Mouse (Mus musculus): ENCODE results near the gene Dapp1. TPM values are rescaled to one million over a fixed set of nuclear protein-coding genes. Genes with fewer than 3 reads are reported as not detected.
"Not testable (repeated sequence)": the region's sequence is repeated elsewhere in the genome, so short reads cannot be mapped to it uniquely, and the experiment has no call there.

The Dapp1 gene
- polyA plus RNA-seq, 1 experiment from 2014 or later, result 14.8 TPM

GRCm38 (mm10) chr3:137954256-137954916 is 27.0 kb downstream of the Dapp1 start:
- Histone ChIP-seq H3K9me3 (replicated peaks) (no peaks in the 10 kb centered on the region), H3K4me2 (no peak overlapping the region), H3K27ac (ENCODE audit: poor library complexity, severe bottlenecking) (no peak overlapping the region), H3K27me3 (replicated peaks) (no peaks in the 10 kb centered on the region), H3K4me3 (no peak overlapping the region), H3K36me3 (peaks cover 3% of the 10 kb centered on the region; the same call in 1 of the 2 replicates), H3K9ac (no peak overlapping the region), H3K4me1 (replicated peaks) (peaks cover 47% of the 10 kb centered on the region)
- ATAC-seq (ENCODE audit: insufficient number of reproducible peaks, low FRiP score), result no peak
- WGBS, result 55% methylated on average over 23 of the region's 23 CpGs

- Histone ChIP-seq H3K27me3 (replicated peaks) (no peaks in the 10 kb centered on the region), H3K27ac (ENCODE audit: poor library complexity, severe bottlenecking) (peak overlapping the region; percentile 78), H3K36me3 (peaks cover 11% of the 10 kb centered on the region), H3K9me3 (replicated peaks) (no peaks in the 10 kb centered on the region), H3K4me3 (no peak overlapping the region), H3K9ac (no peak overlapping the region; the same call in 1 of the 2 replicates), H3K4me2 (peak overlapping the region; percentile 37), H3K4me1 (replicated peaks) (peaks cover 54% of the 10 kb centered on the region)
- WGBS, result 35% methylated on average over 14 of the region's 14 CpGs
- ATAC-seq (ENCODE audit: insufficient number of reproducible peaks, low FRiP score), result peak; percentile 70
These were observed 28.1 kb downstream of the Dapp1 start for GRCm38 (mm10) chr3:137952914-137953880.

GRCm38 (mm10) chr3:137952225-137952913 is 29.0 kb downstream of the Dapp1 start:
- ATAC-seq (ENCODE audit: insufficient number of reproducible peaks, low FRiP score), result peak; percentile 61; the same call in 1 of the 2 replicates
- Histone ChIP-seq H3K4me2 (peak overlapping the region; percentile 37), H3K27ac (ENCODE audit: poor library complexity, severe bottlenecking) (peak overlapping the region; percentile 78), H3K9ac (peak overlapping the region; percentile 47), H3K4me3 (no peak overlapping the region), H3K36me3 (peaks cover 11% of the 10 kb centered on the region), H3K4me1 (replicated peaks) (peaks cover 50% of the 10 kb centered on the region), H3K9me3 (replicated peaks) (no peaks in the 10 kb centered on the region), H3K27me3 (replicated peaks) (no peaks in the 10 kb centered on the region)
- WGBS, result 48% methylated on average over 4 of the region's 4 CpGs

GRCm38 (mm10) chr3:137951819-137952218 is 29.5 kb downstream of the Dapp1 start:
- peaks cover 11% of the 10 kb centered on the region for H3K36me3 ChIP-seq
- no peak overlapping the region for H3K4me3 ChIP-seq
- H3K27ac ChIP-seq (ENCODE audit: poor library complexity, severe bottlenecking), result peak overlapping the region; percentile 72
- 12% methylated on average over 7 of the region's 7 CpGs for WGBS
- no peak overlapping the region for H3K4me2 ChIP-seq
- H3K9ac ChIP-seq, result peak overlapping the region; percentile 47; the same call in 1 of the 2 replicates
- H3K4me1 ChIP-seq (replicated peaks), result peaks cover 49% of the 10 kb centered on the region
- H3K27me3 ChIP-seq (replicated peaks), result no peaks in the 10 kb centered on the region
- H3K9me3 ChIP-seq (replicated peaks), result no peaks in the 10 kb centered on the region
- 0 out of 2 replicates have a peak, but pooled peaks have one; percentile 10 for ATAC-seq (ENCODE audit: insufficient number of reproducible peaks, low FRiP score)

- not testable (repeated sequence) for H3K27ac ChIP-seq (ENCODE audit: poor library complexity, severe bottlenecking); ATAC-seq (ENCODE audit: insufficient number of reproducible peaks, low FRiP score)
- 92% methylated on average over 3 of the region's 3 CpGs for WGBS
These were observed 30.0 kb downstream of the Dapp1 start for GRCm38 (mm10) chr3:137951302-137951701.

GRCm38 (mm10) chr3:137950191-137950885 is 31.0 kb downstream of the Dapp1 start:
- ATAC-seq (ENCODE audit: insufficient number of reproducible peaks, low FRiP score), result no peak
- Histone ChIP-seq H3K4me3 (no peak overlapping the region), H3K9ac (no peak overlapping the region), H3K9me3 (replicated peaks) (no peaks in the 10 kb centered on the region), H3K4me2 (no peak overlapping the region), H3K4me1 (replicated peaks) (peaks cover 41% of the 10 kb centered on the region), H3K27me3 (replicated peaks) (no peaks in the 10 kb centered on the region), H3K27ac (ENCODE audit: poor library complexity, severe bottlenecking) (no peak overlapping the region), H3K36me3 (peaks cover 14% of the 10 kb centered on the region)
- WGBS, result 75% methylated on average over 10 of the region's 10 CpGs

More at GRCm38 (mm10) chr3:137951302-137951701, 30.0 kb downstream of the Dapp1 start:
- H3K9me3 ChIP-seq (replicated peaks); H3K27me3 ChIP-seq (replicated peaks); H3K9ac ChIP-seq; H3K4me2 ChIP-seq; H3K4me3 ChIP-seq: not testable (repeated sequence)
- peaks cover 49% of the 10 kb centered on the region for H3K4me1 ChIP-seq (replicated peaks)
- peaks cover 11% of the 10 kb centered on the region for H3K36me3 ChIP-seq

GRCm38 (mm10) chr3:137947525-137947924 is 33.8 kb downstream of the Dapp1 start:
- H3K9me3 ChIP-seq (replicated peaks), result no peaks in the 10 kb centered on the region
- H3K27ac ChIP-seq (ENCODE audit: poor library complexity, severe bottlenecking), result no peak overlapping the region
- H3K9ac ChIP-seq, result no peak overlapping the region
- WGBS, result 73% methylated on average over 4 of the region's 4 CpGs
- no peak for ATAC-seq (ENCODE audit: insufficient number of reproducible peaks, low FRiP score)
- H3K4me2 ChIP-seq, result no peak overlapping the region
- H3K4me1 ChIP-seq (replicated peaks), result peaks cover 25% of the 10 kb centered on the region
- H3K36me3 ChIP-seq, result peaks cover 22% of the 10 kb centered on the region
- no peaks in the 10 kb centered on the region for H3K27me3 ChIP-seq (replicated peaks)
- H3K4me3 ChIP-seq, result no peak overlapping the region

GRCm38 (mm10) chr3:137946827-137947226 is 34.5 kb downstream of the Dapp1 start:
- Histone ChIP-seq H3K4me2 (no peak overlapping the region), H3K9ac (no peak overlapping the region), H3K36me3 (peaks cover 22% of the 10 kb centered on the region), H3K27ac (ENCODE audit: poor library complexity, severe bottlenecking) (no peak overlapping the region), H3K27me3 (replicated peaks) (no peaks in the 10 kb centered on the region), H3K4me3 (no peak overlapping the region), H3K4me1 (replicated peaks) (peaks cover 25% of the 10 kb centered on the region), H3K9me3 (replicated peaks) (no peaks in the 10 kb centered on the region)
- WGBS, result 79% methylated on average over 3 of the region's 3 CpGs
- no peak for ATAC-seq (ENCODE audit: insufficient number of reproducible peaks, low FRiP score)

- H3K36me3 ChIP-seq, result peaks cover 14% of the 10 kb centered on the region; the same call in 1 of the 2 replicates
- no peak overlapping the region for H3K27ac ChIP-seq (ENCODE audit: poor library complexity, severe bottlenecking)
- no peak for ATAC-seq (ENCODE audit: insufficient number of reproducible peaks, low FRiP score)
- 68% methylated on average over 6 of the region's 6 CpGs for WGBS
- peaks cover 38% of the 10 kb centered on the region for H3K4me1 ChIP-seq (replicated peaks)
- H3K9ac ChIP-seq, result no peak overlapping the region
- no peaks in the 10 kb centered on the region for H3K9me3 ChIP-seq (replicated peaks)
- H3K4me3 ChIP-seq, result no peak overlapping the region
- no peak overlapping the region for H3K4me2 ChIP-seq
- no peaks in the 10 kb centered on the region for H3K27me3 ChIP-seq (replicated peaks)
These were observed 37.6 kb downstream of the Dapp1 start for GRCm38 (mm10) chr3:137943737-137944154.

GRCm38 (mm10) chr3:137942098-137942622 is 39.2 kb downstream of the Dapp1 start:
- no peak overlapping the region for H3K9ac ChIP-seq
- no peak for ATAC-seq (ENCODE audit: insufficient number of reproducible peaks, low FRiP score)
- H3K27me3 ChIP-seq (replicated peaks), result no peaks in the 10 kb centered on the region
- H3K36me3 ChIP-seq, result 0 out of 2 replicates have a peak, but pooled peaks cover 11% of the 10 kb centered on the region
- H3K4me2 ChIP-seq, result no peak overlapping the region
- H3K4me1 ChIP-seq (replicated peaks), result peaks cover 35% of the 10 kb centered on the region
- 78% methylated on average over 12 of the region's 12 CpGs for WGBS
- H3K4me3 ChIP-seq, result no peak overlapping the region
- no peaks in the 10 kb centered on the region for H3K9me3 ChIP-seq (replicated peaks)
- 0 out of 2 replicates have a peak overlapping the region, but pooled peaks have one; percentile 86 for H3K27ac ChIP-seq (ENCODE audit: poor library complexity, severe bottlenecking)

Measured in heart, embryonic 12.5 days (tissue).